Mouse (Mus musculus) intestine, postnatal 0 days (tissue): ENCODE measurements at regions not wholly inside any gene's neighbourhood (a gene's known extent, or its start where the extent isn't known, plus 50 kb on each side); places are given as distances from the start of the nearest gene placed in this dataset.

ENCODE experiments used
- ATAC-seq: fragments of 200-750 bp; cut with Nextera tagmentation; 2 replicates; pipeline ENCODE4 v1.8.0; 2017; ENCODE audit warnings: mild to moderate bottlenecking, moderate TSS enrichment, moderate library complexity
- H3K27ac ChIP-seq: fragments of 300-500 bp; sonication (generic); 2 replicates; pipeline ENCODE4 v1.5.1; 2014; ENCODE audit warnings: mild to moderate bottlenecking, low read depth, low read length, moderate library complexity
- H3K27me3 ChIP-seq: fragments of 300-500 bp; sonication (generic); replicated peaks from 2 replicates; pipeline ENCODE4 v1.6.1; 2014; ENCODE audit warnings: low read length, mixed read lengths; ENCODE audit not compliant: control insufficient read depth, insufficient read depth
- H3K36me3 ChIP-seq: fragments of 300-500 bp; sonication (generic); 2 replicates; pipeline ENCODE4 v1.6.1; 2014; ENCODE audit warnings: mild to moderate bottlenecking, moderate library complexity; ENCODE audit not compliant: control insufficient read depth, insufficient read depth
- H3K4me1 ChIP-seq: fragments of 300-500 bp; sonication (generic); replicated peaks from 2 replicates; pipeline ENCODE4 v1.6.1; 2014; ENCODE audit warnings: antibody characterized with exemption, low read length, mixed read lengths; ENCODE audit not compliant: control insufficient read depth, insufficient read depth
- H3K4me2 ChIP-seq: fragments of 300-500 bp; sonication (generic); replicated peaks from 2 replicates; pipeline ENCODE4 v1.6.1; 2014; ENCODE audit warnings: low read depth, mild to moderate bottlenecking, moderate library complexity
- H3K4me3 ChIP-seq: fragments of 300-500 bp; sonication (generic); 2 replicates; pipeline ENCODE4 v1.5.1; 2014; ENCODE audit warnings: low read depth, low read length
- H3K9ac ChIP-seq: fragments of 300-500 bp; sonication (generic); 2 replicates; pipeline ENCODE4 v1.6.1; 2014; ENCODE audit warnings: mild to moderate bottlenecking, low read depth, low read length
- H3K9me3 ChIP-seq: fragments of 300-500 bp; sonication (generic); 2 replicates; pipeline ENCODE4 v1.6.1; 2016; ENCODE audit warnings: mixed run types; ENCODE audit not compliant: control insufficient read depth
- CTCF ChIP-seq: sonication (generic); IDR thresholded peaks from 2 replicates; pipeline ENCODE4 v1.5.1; 2016; ENCODE audit warnings: low read depth, mild to moderate bottlenecking, control low read depth, antibody characterized with exemption, moderate library complexity
- WGBS: fragments of 180-500 bp; shearing (Covaris S2); extraction: QIAGEN DNeasy Blood & Tissue Kit; methylation state at CpG from one replicate; pipeline ENCODE4 v1.1.7; 2014; 5-methylcytosine and 5-hydroxymethylcytosine counted together

GRCm38 (mm10) chr15:62083347-62083746 is 1160.5 kb upstream of the A1bg start:
- WGBS, result 87% methylated on average over 3 of the region's 3 CpGs
- H3K9me3 ChIP-seq, result no peaks in the 10 kb centered on the region
- H3K36me3 ChIP-seq, result no peaks in the 10 kb centered on the region
- no peaks in the 10 kb centered on the region for H3K4me1 ChIP-seq
- no peak overlapping the region for H3K27ac ChIP-seq
- no peak for TF ChIP-seq CTCF
- no peak for ATAC-seq
- H3K27me3 ChIP-seq, result no peaks in the 10 kb centered on the region
- no peak overlapping the region for H3K4me2 ChIP-seq
- no peak overlapping the region for H3K9ac ChIP-seq
- H3K4me3 ChIP-seq, result no peak overlapping the region

DNA sequence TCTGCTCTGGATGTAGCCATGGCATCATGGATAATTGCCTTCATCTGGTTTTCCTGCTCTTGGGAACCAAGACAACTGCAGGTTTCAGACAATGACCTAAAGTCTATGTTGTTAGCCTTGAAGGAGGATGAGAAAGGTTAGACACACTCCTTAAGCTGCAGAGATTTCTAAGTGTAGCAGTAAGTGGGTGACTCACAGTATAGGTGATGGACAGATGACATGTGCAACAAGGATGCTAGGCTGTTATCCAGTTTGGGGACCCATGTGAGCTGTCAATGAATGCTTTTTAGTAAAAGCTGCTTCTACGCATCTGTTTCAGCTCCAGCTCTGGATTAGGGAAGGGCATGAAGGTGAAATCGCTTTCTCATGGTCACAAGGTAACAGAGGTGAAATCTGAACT is 1159.7 kb upstream of the A1bg start:
- Histone ChIP-seq H3K4me3 (no peak overlapping the region), H3K4me2 (no peak overlapping the region), H3K9ac (no peak overlapping the region), H3K27ac (no peak overlapping the region), H3K27me3 (no peaks in the 10 kb centered on the region), H3K9me3 (no peaks in the 10 kb centered on the region), H3K36me3 (no peaks in the 10 kb centered on the region), H3K4me1 (no peaks in the 10 kb centered on the region)
- ATAC-seq, result no peak
- no peak for TF ChIP-seq CTCF
- WGBS, result 97% methylated on average over 2 of the region's 2 CpGs

GRCm38 (mm10) chr15:62079155-62080109 is 1156.6 kb upstream of the A1bg start:
- no peaks in the 10 kb centered on the region for H3K36me3 ChIP-seq
- H3K9ac ChIP-seq, result no peak overlapping the region
- no peaks in the 10 kb centered on the region for H3K4me1 ChIP-seq
- no peaks in the 10 kb centered on the region for H3K27me3 ChIP-seq
- no peak overlapping the region for H3K4me3 ChIP-seq
- H3K9me3 ChIP-seq, result no peaks in the 10 kb centered on the region
- no peak for TF ChIP-seq CTCF
- H3K4me2 ChIP-seq, result no peak overlapping the region
- ATAC-seq, result 0 out of 2 replicates have a peak, but pooled peaks have one; percentile 20
- WGBS, result 74% methylated on average over 9 of the region's 9 CpGs
- no peak overlapping the region for H3K27ac ChIP-seq

DNA sequence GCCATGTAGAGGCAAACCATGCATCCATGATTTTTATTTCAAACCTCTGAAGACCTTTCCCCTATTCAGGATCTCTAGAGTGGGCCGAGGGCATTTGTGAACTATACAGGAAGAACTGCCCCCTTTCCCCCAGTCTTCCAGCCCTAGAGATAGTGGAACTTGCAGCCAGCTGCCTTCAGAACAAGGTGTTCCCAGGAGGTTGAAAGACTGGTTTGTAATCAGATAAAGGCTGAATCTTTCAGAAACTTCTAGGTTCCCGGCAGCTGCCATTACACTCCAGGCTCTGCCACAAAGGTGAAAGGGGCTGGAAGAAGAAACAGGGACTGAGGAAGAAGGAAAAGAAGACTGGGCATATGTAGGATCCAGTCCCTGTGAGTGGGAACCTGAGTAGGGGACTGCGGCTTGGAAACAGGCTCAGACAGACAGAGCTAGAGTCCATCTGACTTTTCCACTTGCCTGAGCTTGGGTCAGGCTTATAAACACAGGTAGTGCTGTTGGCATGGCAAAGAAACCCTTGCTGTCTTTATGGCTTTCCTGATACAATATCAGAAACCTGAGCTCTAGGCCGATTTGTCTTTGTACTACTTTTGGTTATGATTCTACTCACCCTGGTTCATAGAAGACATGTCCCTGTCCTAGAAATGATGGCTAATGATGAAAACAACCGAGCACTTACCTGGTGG is 1153.9 kb upstream of the A1bg start:
- no peak overlapping the region for H3K4me3 ChIP-seq
- 46% methylated on average over 5 of the region's 5 CpGs for WGBS
- ATAC-seq, result peak; percentile 67

DNA sequence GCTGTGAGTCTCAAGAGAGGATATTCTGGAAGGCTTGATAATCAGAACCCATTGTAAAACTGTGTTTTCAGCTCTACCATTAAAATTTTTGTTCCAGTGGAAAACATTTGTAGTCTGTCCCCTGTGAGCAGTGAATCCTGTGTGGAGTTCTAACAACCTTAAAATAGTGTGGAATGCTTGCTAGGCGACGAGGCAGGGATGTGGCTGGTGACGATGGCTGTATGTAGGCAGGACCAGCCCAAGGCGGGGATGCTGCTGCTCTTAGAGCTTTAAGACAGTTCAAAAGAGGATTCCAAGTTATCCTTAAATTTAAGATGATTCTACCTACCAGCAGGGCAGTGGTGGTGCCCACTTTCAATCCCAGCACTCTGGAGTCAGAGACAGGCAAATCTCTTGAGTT is 1151.9 kb upstream of the A1bg start:
- Histone ChIP-seq H3K4me1 (no peaks in the 10 kb centered on the region), H3K36me3 (no peaks in the 10 kb centered on the region), H3K27me3 (no peaks in the 10 kb centered on the region), H3K27ac (no peak overlapping the region), H3K9ac (no peak overlapping the region), H3K4me3 (no peak overlapping the region), H3K4me2 (no peak overlapping the region), H3K9me3 (no peaks in the 10 kb centered on the region)
- no peak for TF ChIP-seq CTCF
- ATAC-seq, result no peak
- 98% methylated on average over 4 of the region's 4 CpGs for WGBS

More for the DNA sequence above, 1153.9 kb upstream of the A1bg start:
- H3K4me2 ChIP-seq, result no peak overlapping the region
- H3K4me1 ChIP-seq, result no peaks in the 10 kb centered on the region
- no peaks in the 10 kb centered on the region for H3K9me3 ChIP-seq
- H3K27ac ChIP-seq, result peak overlapping the region; percentile 9; the same call in 1 of the 2 replicates
- H3K36me3 ChIP-seq, result no peaks in the 10 kb centered on the region
- H3K27me3 ChIP-seq, result no peaks in the 10 kb centered on the region
- no peak overlapping the region for H3K9ac ChIP-seq
- no peak for TF ChIP-seq CTCF

DNA sequence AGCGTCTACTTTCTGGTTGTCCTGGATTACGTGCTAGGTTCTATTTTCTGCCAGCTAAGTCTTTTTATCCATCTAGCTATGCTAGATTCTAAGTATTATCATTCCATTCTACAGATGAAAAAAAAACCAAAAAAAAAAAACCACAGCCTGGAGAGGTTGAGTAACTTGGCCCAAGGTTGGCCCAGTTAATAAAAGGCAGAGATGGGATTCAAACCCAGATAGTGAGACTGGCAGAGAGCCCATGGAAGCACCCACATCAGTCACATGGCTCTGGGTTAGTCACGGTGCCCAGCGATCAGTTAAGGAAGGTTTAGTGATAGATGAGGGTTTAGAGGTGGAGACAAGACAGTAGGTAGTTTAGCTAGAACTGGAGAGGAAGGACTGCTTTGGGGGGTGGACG is 1150.8 kb upstream of the A1bg start:
- Histone ChIP-seq H3K36me3 (no peaks in the 10 kb centered on the region), H3K27ac (no peak overlapping the region), H3K4me2 (no peak overlapping the region), H3K27me3 (no peaks in the 10 kb centered on the region), H3K9me3 (no peaks in the 10 kb centered on the region), H3K4me3 (no peak overlapping the region), H3K9ac (no peak overlapping the region), H3K4me1 (no peaks in the 10 kb centered on the region)
- 95% methylated on average over 5 of the region's 5 CpGs for WGBS
- ATAC-seq, result no peak
- no peak for TF ChIP-seq CTCF
